Mouse (Mus musculus) ZHBTc4 (cell line): ENCODE data around the gene Vps33a.

Experiments used
- DNase-seq: peaks from one replicate; pipeline ENCODE4 v3.0.0-alpha.2; 2011; ENCODE audit warnings: low read depth, low spot score

Gene Vps33a

GRCm38 (mm10) chr5:123525281-123525680 lies 47.6 kb downstream of the Vps33a start, which contains the start of gene Gm49027:
TSS of gene Gm49027 (minus strand) at chr5:123525488.
- peak; percentile 43 for DNase-seq

DNA sequence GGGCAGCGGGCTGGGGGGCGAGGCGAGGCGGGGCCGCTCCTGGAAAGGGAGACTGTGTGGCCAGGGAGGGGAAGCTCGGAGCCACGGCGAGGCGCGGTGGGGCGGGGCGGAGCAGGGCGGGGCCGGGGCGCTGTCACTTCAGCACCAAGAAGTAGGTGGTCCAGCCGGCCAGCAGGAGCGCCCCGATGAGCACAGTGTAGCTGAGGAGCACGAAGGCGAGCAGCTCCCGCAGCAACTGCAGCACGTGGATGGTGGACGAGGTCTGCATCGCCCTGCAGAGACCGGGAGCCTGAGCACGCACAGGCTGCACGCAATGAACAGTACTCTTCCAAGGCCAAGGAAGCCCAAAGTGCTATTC lies 48.5 kb downstream of the Vps33a start:
- no peak for DNase-seq

- peak; percentile 100 for DNase-seq
Observed at GRCm38 (mm10) chr5:123523692-123524392, 49.0 kb downstream of the Vps33a start, which contains the start of gene Diablo. TSS of gene Diablo (minus strand) at chr5:123524176.

DNA sequence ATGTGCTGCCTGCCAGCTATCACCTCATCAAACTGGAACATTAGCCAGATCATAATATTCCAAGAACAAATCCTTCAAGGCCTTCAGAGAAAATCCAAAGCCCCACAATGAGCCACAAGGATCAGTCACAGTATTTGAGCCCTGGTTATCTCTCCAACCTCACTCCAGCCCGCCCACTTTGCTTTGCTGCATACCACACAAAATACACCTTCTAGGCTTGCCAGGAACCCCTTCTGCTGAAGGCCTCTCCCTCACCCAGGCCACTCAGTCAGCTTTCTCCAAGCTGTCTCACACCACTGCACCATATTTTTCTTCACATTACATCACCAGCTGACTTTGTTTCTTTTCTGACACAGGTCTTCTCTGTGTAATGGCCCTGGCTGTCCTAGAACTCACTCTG lies 50.7 kb downstream of the Vps33a start:
- DNase-seq = no peak

- no peak for DNase-seq
Observed at GRCm38 (mm10) chr5:123521621-123522020, 51.2 kb downstream of the Vps33a start.

- DNase-seq = no peak
Observed at GRCm38 (mm10) chr5:123520666-123521065, 52.2 kb downstream of the Vps33a start.

GRCm38 (mm10) chr5:123514871-123515270 lies 58.0 kb downstream of the Vps33a start:
- DNase-seq = no peak

- peak; percentile 68 for DNase-seq
Observed at GRCm38 (mm10) chr5:123512102-123512501, 60.7 kb downstream of the Vps33a start.

GRCm38 (mm10) chr5:123511426-123511825 lies 61.4 kb downstream of the Vps33a start:
- DNase-seq = peak; percentile 51

DNA sequence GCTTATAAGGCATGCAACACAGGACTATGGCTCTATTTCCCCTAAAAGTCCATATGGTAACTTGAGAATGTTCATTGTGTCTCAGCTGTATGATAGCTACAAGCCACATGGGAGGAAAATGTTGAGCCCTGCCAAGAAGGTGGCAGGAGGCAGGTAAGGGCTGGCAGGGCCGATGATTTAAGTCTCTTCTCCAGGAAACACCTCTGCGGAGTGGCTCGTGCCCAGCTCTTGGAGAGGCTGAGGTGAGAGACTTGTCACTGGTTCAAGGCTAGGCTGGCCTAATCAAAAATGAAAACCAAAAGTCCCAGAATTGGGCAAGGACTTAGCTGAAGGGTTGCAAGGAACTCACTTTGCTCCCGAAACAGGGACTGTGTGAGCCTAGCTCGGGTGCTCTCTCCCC lies 62.7 kb downstream of the Vps33a start, which contains the start of gene B3gnt4:
Gene B3gnt4 (plus strand): TSS at position 301 of the 400 bp plus-strand sequence.
- no peak for DNase-seq

GRCm38 (mm10) chr5:123508921-123509320 lies 63.9 kb downstream of the Vps33a start:
- no peak for DNase-seq

DNA sequence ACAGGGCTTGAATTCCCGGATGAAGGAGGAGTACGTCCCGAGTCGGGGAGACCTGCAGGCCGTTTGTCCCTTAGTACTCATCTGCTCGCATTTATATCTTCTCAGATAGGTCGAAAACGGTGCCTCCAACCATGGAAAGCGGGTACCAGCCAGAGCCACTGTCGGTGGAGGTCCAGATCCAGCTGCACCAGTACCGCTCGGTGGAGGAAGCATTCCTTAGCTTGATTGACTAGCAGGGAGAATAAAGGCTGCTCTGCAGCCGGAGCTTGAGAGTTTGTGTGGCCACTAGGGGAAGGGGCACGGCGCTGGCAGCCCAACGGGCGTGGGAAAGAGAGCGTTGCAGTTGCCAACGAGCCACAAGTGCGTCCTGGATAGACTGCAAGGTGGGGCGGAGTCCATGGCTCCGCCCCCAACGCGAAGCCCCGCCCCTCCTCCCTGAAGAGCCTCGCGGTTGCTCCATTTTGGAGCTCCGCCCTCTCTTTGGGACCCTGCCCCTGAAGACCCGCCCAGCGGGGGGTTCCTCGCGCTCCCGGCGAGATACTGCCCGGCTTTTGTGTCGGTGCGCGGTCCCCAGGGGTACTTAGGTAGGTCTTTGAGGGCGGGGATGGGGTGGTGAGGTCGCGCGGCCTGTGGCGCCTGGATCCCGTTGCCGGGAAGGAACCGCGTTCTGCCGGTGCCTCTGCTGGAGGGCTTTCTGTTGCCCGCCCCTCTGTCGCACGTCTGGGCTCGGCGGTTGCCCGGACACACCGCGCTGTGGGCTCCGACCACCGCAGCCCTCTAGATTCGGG lies 64.7 kb downstream of the Vps33a start:
- peak; percentile 97 for DNase-seq

- no peak for DNase-seq
Observed at GRCm38 (mm10) chr5:123501973-123502372, 70.9 kb downstream of the Vps33a start.

DNA sequence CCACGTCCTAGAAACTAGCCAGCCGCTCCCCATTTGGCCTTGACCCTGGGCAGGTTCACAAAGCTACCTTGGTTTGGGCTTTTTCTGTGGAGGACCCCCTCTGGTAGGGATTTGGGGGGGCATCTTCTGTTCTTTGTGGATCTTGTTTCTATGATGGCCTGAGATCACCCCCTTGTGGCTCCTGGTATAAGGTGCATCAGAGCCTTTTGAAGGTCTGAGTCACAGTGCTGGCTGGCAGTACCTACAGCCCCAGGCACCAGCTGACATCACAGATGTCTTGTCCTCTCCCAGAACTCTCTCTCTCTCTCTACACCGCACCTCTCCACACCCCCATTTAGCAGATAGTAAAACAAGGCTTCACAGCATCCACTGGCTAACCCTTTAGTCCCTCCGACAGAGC lies 73.1 kb downstream of the Vps33a start:
- peak; percentile 39 for DNase-seq

GRCm38 (mm10) chr5:123489935-123490334 lies 82.9 kb downstream of the Vps33a start:
- no peak for DNase-seq

- DNase-seq = no peak
Observed at GRCm38 (mm10) chr5:123489112-123489785, 83.6 kb downstream of the Vps33a start, which contains the start of the genes Lrrc43 and Il31. TSS of gene Lrrc43 (plus strand) at chr5:123489305. TSS of gene Il31 (minus strand) at chr5:123489489.

DNA sequence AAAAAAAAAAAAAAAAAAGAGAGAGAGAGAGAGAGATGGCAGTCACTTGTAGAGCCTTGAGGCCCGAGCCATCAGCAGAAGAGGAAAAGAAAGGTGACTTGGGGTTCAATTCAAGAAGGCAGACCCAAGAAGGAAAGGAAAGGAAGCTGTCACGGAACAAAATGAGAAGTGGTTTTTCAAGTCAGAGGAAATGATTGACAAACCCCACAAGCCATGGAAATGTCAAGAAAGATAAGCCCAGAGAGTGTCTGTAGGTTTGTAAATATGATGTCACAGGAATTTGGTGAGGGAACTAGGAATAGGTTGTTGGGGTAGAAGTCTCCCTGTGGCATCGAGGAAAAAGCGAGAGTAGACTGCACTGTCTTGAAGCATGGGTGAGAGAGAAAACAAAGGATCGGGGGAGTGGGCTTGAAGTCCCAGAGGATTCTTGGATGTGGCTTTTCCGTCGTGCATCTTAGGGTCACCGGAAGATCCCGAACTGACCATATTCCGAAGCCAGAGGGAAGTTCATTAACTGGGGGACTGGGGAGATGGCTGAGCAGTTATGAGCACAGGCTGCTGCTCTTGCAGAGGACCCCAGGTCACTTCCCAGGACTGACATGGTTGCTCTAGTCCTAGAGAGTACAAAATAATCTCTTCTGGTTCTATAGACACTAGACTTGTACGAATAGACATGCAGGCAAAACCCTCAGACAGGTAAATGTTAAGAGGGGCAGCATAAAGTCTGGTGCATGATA lies 85.0 kb downstream of the Vps33a start:
- DNase-seq = no peak
